Mouse (Mus musculus): ENCODE data around the gene Sh2d7. TPM values are rescaled to one million over a fixed set of nuclear protein-coding genes. Genes with fewer than 3 reads are reported as not detected.

The Sh2d7 gene
- polyA plus RNA-seq, 1 experiment from 2014 or later = not detected

- Histone ChIP-seq H3K27ac (no peak overlapping the region), H3K36me3 (ENCODE audit: inconsistent target) (no peaks in the 10 kb centered on the region), H3K4me3 (ENCODE audit: inconsistent target) (no peak overlapping the region), H3K79me2 (ENCODE audit: inconsistent target) (no peaks in the 10 kb centered on the region)
Observed at GRCm38 (mm10) chr9:54531421-54531820, 7.4 kb upstream of the Sh2d7 start.

- no peak overlapping the region for H3K27ac ChIP-seq
- WGBS (ENCODE audit: missing documents) = 92% methylated on average over 2 of the region's 2 CpGs
- no peak overlapping the region for H3K4me3 ChIP-seq (ENCODE audit: inconsistent target)
- no peaks in the 10 kb centered on the region for H3K36me3 ChIP-seq (ENCODE audit: inconsistent target)
- H3K79me2 ChIP-seq (ENCODE audit: inconsistent target) = no peaks in the 10 kb centered on the region
Observed at GRCm38 (mm10) chr9:54532926-54533325, 5.9 kb upstream of the Sh2d7 start.

GRCm38 (mm10) chr9:54533975-54534374 is 4.8 kb upstream of the Sh2d7 start:
- WGBS (ENCODE audit: missing documents) = 89% methylated on average over 5 of the region's 5 CpGs
- H3K27ac ChIP-seq = no peak overlapping the region
- H3K79me2 ChIP-seq (ENCODE audit: inconsistent target) = no peaks in the 10 kb centered on the region
- H3K36me3 ChIP-seq (ENCODE audit: inconsistent target) = no peaks in the 10 kb centered on the region
- no peak overlapping the region for H3K4me3 ChIP-seq (ENCODE audit: inconsistent target)

DNA sequence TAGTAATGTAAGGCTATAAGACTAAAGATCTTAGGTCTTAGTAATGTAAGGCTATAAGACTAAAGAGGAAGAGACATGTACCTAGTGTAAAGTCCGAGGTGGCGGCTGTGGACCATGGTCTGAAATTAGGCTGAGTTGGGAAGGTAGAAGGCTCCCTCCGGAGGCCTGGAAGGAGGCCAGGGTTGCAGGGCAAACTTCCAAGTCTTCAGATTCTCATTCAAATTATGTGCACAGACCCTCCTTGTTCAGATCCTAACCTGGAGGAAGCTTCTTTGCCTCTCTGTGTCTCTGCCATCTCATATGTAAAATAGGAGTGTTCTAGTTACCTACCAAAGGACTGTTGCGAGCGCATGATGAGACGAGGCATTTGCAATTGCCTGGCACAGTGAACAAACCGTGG is 2.5 kb upstream of the Sh2d7 start:
- H3K27ac ChIP-seq = no peak overlapping the region
- WGBS (ENCODE audit: missing documents) = 89% methylated on average over 7 of the region's 7 CpGs
- no peaks in the 10 kb centered on the region for H3K79me2 ChIP-seq (ENCODE audit: inconsistent target)

GRCm38 (mm10) chr9:54537030-54537429 is 1.8 kb upstream of the Sh2d7 start:
- 91% methylated on average over 4 of the region's 4 CpGs for WGBS (ENCODE audit: missing documents)

More for the DNA sequence above, 2.5 kb upstream of the Sh2d7 start:
- H3K36me3 ChIP-seq (ENCODE audit: inconsistent target) = no peaks in the 10 kb centered on the region
- H3K4me3 ChIP-seq (ENCODE audit: inconsistent target) = no peak overlapping the region

DNA sequence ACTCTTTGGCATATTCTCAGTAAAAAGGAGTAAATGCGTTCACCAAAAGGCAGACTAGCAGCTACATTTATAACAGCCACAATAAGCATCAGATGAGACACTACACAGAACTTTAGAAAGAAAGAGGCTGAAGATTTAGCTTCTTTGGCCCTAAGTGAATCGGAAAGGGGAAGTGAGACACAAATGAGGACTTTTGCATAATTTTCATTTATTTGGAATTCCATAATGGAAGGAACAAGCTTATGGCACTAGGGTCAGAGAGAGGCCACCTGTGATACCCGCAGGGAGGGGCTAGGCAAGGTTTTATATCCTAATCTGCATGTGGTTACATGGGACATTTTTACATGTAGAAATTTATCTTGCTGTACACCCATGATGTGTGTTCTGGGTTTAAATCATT is 1.3 kb upstream of the Sh2d7 start:
- WGBS (ENCODE audit: missing documents) = 67% methylated on average over 3 of the region's 3 CpGs
- Histone ChIP-seq H3K79me2 (ENCODE audit: inconsistent target) (no peaks in the 10 kb centered on the region), H3K27ac (no peak overlapping the region), H3K36me3 (ENCODE audit: inconsistent target) (no peaks in the 10 kb centered on the region), H3K4me3 (ENCODE audit: inconsistent target) (no peak overlapping the region)

More at GRCm38 (mm10) chr9:54537030-54537429, 1.8 kb upstream of the Sh2d7 start:
- H3K4me3 ChIP-seq (ENCODE audit: inconsistent target) = no peak overlapping the region
- H3K79me2 ChIP-seq (ENCODE audit: inconsistent target) = no peaks in the 10 kb centered on the region
- H3K36me3 ChIP-seq (ENCODE audit: inconsistent target) = no peaks in the 10 kb centered on the region
- H3K27ac ChIP-seq = no peak overlapping the region

DNA sequence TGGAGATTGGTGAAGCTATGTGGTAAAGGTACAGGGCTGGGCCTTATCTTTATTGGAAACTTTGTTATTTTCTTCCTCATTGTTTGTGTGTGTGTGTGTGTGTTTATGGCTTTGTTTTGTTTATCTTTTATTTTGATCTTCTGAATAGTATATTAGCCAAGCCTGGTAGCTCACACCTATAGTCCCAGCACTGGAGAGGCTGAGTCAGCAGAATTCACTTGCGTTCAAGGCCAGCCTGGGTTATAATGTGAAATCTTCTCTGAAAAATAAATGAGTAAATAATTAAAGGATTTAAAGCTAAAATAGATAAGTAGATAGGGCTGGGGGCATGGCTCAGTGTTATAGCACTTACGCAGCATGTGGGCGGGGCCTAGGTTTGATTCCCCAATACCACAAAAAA is 540 bp upstream of the Sh2d7 start:
- H3K4me3 ChIP-seq (ENCODE audit: inconsistent target) = no peak overlapping the region
- no peaks in the 10 kb centered on the region for H3K79me2 ChIP-seq (ENCODE audit: inconsistent target)
- H3K36me3 ChIP-seq (ENCODE audit: inconsistent target) = no peaks in the 10 kb centered on the region
- H3K27ac ChIP-seq = no peak overlapping the region
- 100% methylated on average over 3 of the region's 3 CpGs for WGBS (ENCODE audit: missing documents)

- 93% methylated on average over 5 of the region's 5 CpGs for WGBS (ENCODE audit: missing documents)
- H3K4me3 ChIP-seq (ENCODE audit: inconsistent target) = no peak overlapping the region
- H3K36me3 ChIP-seq (ENCODE audit: inconsistent target) = no peaks in the 10 kb centered on the region
- H3K27ac ChIP-seq = no peak overlapping the region
- no peaks in the 10 kb centered on the region for H3K79me2 ChIP-seq (ENCODE audit: inconsistent target)
Observed at GRCm38 (mm10) chr9:54540801-54541200, 2.0 kb downstream of the Sh2d7 start.

GRCm38 (mm10) chr9:54544212-54544953 is 5.6 kb downstream of the Sh2d7 start:
- no peak overlapping the region for H3K4me3 ChIP-seq (ENCODE audit: inconsistent target)
- 93% methylated on average over 9 of the region's 9 CpGs for WGBS (ENCODE audit: missing documents)
- H3K27ac ChIP-seq = no peak overlapping the region
- no peaks in the 10 kb centered on the region for H3K36me3 ChIP-seq (ENCODE audit: inconsistent target)
- no peaks in the 10 kb centered on the region for H3K79me2 ChIP-seq (ENCODE audit: inconsistent target)

- Histone ChIP-seq H3K79me2 (ENCODE audit: inconsistent target) (no peaks in the 10 kb centered on the region), H3K27ac (no peak overlapping the region), H3K36me3 (ENCODE audit: inconsistent target) (no peaks in the 10 kb centered on the region), H3K4me3 (ENCODE audit: inconsistent target) (no peak overlapping the region)
- WGBS (ENCODE audit: missing documents) = 90% methylated on average over 4 of the region's 4 CpGs
Observed at GRCm38 (mm10) chr9:54544954-54545315, 6.2 kb downstream of the Sh2d7 start.

GRCm38 (mm10) chr9:54547536-54547935 is 8.8 kb downstream of the Sh2d7 start:
- 8% methylated on average over 5 of the region's 5 CpGs for WGBS (ENCODE audit: missing documents)
- Histone ChIP-seq H3K27ac (no peak overlapping the region), H3K4me3 (ENCODE audit: inconsistent target) (no peak overlapping the region)

GRCm38 (mm10) chr9:54549433-54549832 is 10.6 kb downstream of the Sh2d7 start:
- Histone ChIP-seq H3K36me3 (ENCODE audit: inconsistent target) (no peaks in the 10 kb centered on the region), H3K79me2 (ENCODE audit: inconsistent target) (no peaks in the 10 kb centered on the region), H3K27ac (no peak overlapping the region), H3K4me3 (ENCODE audit: inconsistent target) (no peak overlapping the region)
- 82% methylated on average over 6 of the region's 6 CpGs for WGBS (ENCODE audit: missing documents)

More at GRCm38 (mm10) chr9:54547536-54547935, 8.8 kb downstream of the Sh2d7 start:
- no peaks in the 10 kb centered on the region for H3K79me2 ChIP-seq (ENCODE audit: inconsistent target)
- no peaks in the 10 kb centered on the region for H3K36me3 ChIP-seq (ENCODE audit: inconsistent target)

GRCm38 (mm10) chr9:54552409-54552808 is 13.6 kb downstream of the Sh2d7 start:
- Histone ChIP-seq H3K36me3 (ENCODE audit: inconsistent target) (no peaks in the 10 kb centered on the region), H3K4me3 (ENCODE audit: inconsistent target) (no peak overlapping the region), H3K79me2 (ENCODE audit: inconsistent target) (no peaks in the 10 kb centered on the region), H3K27ac (no peak overlapping the region)
- WGBS (ENCODE audit: missing documents) = 55% methylated on average over 5 of the region's 5 CpGs

DNA sequence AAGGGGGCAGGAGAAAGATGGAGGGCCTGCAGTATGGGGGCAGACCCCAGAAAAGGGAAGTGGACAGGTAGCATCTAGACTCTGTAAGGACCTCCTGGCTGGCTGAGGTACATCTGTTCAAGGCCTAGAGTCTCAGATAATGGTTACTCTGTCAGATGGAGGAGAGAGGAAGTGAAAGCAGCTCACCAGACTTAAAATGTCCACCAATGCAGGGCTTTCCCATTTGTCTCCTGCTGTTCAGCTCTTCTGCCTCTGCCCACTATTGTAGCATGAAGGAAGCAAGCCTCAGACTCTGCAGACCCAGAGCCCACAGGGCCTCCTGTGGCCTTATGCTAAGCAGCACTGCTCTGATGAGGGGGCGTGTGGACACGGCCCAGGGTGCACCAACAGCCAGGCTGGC is 16.3 kb downstream of the Sh2d7 start:
- Histone ChIP-seq H3K27ac (no peak overlapping the region), H3K79me2 (ENCODE audit: inconsistent target) (no peaks in the 10 kb centered on the region), H3K36me3 (ENCODE audit: inconsistent target) (no peaks in the 10 kb centered on the region), H3K4me3 (ENCODE audit: inconsistent target) (no peak overlapping the region)
- 66% methylated on average over 2 of the region's 2 CpGs for WGBS (ENCODE audit: missing documents)

DNA sequence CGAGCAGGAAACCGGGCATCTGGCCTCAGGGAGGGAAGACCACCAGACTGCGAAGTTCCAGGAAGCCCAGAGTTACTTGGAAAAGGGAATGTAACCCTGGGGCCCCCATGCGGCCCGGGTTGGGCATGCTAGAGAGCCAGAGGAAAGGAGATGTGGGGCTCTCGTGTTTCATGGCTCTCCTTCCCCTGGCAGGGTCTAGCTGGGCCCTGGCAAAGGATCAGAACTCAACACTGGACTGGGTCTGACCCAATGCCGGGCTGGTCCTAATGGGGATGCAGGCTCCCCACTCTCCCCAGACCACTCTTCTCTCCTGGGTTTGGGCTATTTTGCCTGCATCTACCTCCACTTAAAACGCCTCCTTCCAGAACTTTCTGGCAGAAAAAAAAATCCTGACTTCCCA is 19.9 kb downstream of the Sh2d7 start:
- Histone ChIP-seq H3K27ac (no peak overlapping the region), H3K36me3 (ENCODE audit: inconsistent target) (no peaks in the 10 kb centered on the region), H3K79me2 (ENCODE audit: inconsistent target) (no peaks in the 10 kb centered on the region), H3K4me3 (ENCODE audit: inconsistent target) (no peak overlapping the region)
- WGBS (ENCODE audit: missing documents) = 92% methylated on average over 8 of the region's 8 CpGs
